8 mouse cellular contexts compared by ENCODE assay signal in the genomic region with DNA sequence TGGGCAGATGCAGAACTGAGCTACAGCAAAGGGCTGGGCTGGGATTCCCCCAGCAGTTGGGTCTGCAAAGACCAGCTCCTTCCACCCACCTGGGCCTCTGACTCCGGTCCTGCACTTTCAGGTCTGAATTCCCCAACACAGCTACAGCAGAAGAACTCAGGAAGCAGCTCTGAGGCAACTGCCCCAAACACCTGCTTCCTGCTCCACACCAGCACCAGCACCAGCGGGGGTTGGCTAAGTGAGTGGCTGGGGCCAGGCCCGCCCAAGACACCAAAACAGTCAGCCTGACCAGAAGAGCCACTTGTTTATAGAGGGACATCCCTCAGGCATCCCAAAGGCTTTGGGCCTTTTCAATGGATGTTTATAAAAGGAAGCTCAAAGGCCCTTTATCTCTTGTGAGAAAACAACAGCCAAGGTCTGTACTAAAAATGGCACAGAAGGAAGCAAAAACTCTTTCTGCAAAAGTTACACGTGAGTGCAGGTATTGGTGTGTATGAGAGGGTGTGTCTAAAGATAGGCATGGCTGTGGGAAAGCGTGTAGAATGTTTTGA. TPM values are rescaled to one million over a fixed set of nuclear protein-coding genes. Genes with fewer than 3 reads are reported as not detected.
DNase-seq lines count a peak whose midpoint lies in the region.
"Had no signal": no experiment of that assay in that cellular context is flagged by ENCODE, and none has a peak within 500 bp of the region (broad histone marks: within the 10 kb centered on the region; RNA-seq: fewer than 3 reads in every experiment).

No protein-coding gene starts in this region.

- peak overlapping the region; percentile 57 for H3K4me3 ChIP-seq in megakaryocyte, embryonic 14.5 days (replicated peaks)
- H3K4me3 ChIP-seq: neural tube, embryonic 12.5 days had no signal

- peaks cover 45% of the 10 kb centered on the region for H3K27me3 ChIP-seq in megakaryocyte, embryonic 14.5 days (replicated peaks)
- H3K27me3 ChIP-seq: neural tube, embryonic 12.5 days had no signal

- no peaks in the 10 kb centered on the region for H3K9me3 ChIP-seq in megakaryocyte, embryonic 14.5 days
- H3K9me3 ChIP-seq: neural tube, embryonic 12.5 days had no signal

- no peaks in the 10 kb centered on the region for H3K36me3 ChIP-seq in megakaryocyte, embryonic 14.5 days (replicated peaks; ENCODE audit: low read length)

- peaks cover 67% of the 10 kb centered on the region for H3K4me1 ChIP-seq in megakaryocyte, embryonic 14.5 days

- DNase-seq in A20 (ENCODE audit: low read depth, low spot score) = peak; percentile 95
- peak; percentile 72 for DNase-seq in CD4-positive helper T cell, adult 2 months (ENCODE audit: low read depth, low spot score)
- peak; percentile 34 to 51 for DNase-seq in heart, postnatal 36 days
- no peak for DNase-seq in frontal cortex, adult 2 months (ENCODE audit: extremely low spot score in 1 of 2, low spot score in 1 of 2)
- DNase-seq in cerebellum, postnatal 4 days (ENCODE audit: low spot score in 2 of 2) = no peak
- no peak for DNase-seq in cerebellum, postnatal 25 days

- intact Hi-C loops in heart, postnatal 36 days (cut with DNase I) = no loop called here

RNA-seq across cellular contexts. Expression of a gene that starts 9.0 kb away (rescaled TPM):
- 1 to 10 TPM; 8.5 to 9.5 TPM for total RNA-seq in heart, postnatal 36 days (2021)
- polyA plus RNA-seq in megakaryocyte, embryonic 14.5 days (2012; ENCODE audit: insufficient read depth, low replicate concordance) = 2.8 and 5.4 TPM in 2 replicates
- 31.4 and 35.8 TPM in 2 replicates for polyA plus RNA-seq in frontal cortex, adult 2 months (2012; rRNA removed)

Comparison
In these comparisons a context has a peak if more than half of its experiments do, and no peak if none do; other contexts are left out.
1. DNase-seq: peak in A20 (single experiment), CD4-positive helper T cell, adult 2 months (single experiment) and heart, postnatal 36 days (2 of 2); none in frontal cortex, adult 2 months (0 of 2), cerebellum, postnatal 4 days (0 of 2) and cerebellum, postnatal 25 days (0 of 2).